Mouse (Mus musculus): Measurements from ENCODE around the gene Alx3.
A peak's percentile ranks its signal among the peaks of the same experiment; 100 is the strongest.

DNA sequence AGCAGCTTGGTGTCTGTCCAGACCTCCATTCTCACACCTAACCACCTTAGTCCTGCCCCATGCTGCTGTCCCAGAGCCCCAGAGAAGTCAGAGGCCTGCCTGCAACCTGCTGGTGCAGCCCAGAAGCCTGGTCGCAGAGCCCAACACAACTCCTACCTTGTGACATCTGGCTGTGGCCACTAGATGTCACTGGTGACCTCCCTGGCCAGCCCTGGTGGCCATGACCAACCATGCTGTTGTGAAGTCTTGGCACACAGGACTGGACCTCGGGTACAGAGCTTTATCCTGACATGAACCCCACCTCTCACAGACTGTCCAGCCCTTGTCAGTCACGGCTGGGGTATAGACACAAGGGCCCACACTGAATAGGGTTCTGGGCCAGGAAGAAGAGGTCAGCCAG lies 35.6 kb upstream of the Alx3 start:
- TF ChIP-seq CTCF (IDR thresholded peaks at IDR 0.05) (peak; percentile 94), POLR2A (IDR thresholded peaks at IDR 0.05; ENCODE audit: insufficient read depth, low read depth, low read length) (no peak)

Data from heart, adult 2 months (tissue).